Mouse (Mus musculus) lung, postnatal 0 days (tissue): ENCODE data around the gene Araf.

Source experiments
- CTCF ChIP-seq: IDR thresholded peaks from 2 replicates; pipeline ENCODE4 v1.5.1; 2016; ENCODE audit warnings: antibody characterized with exemption, mild to moderate bottlenecking
- EP300 ChIP-seq: IDR thresholded peaks from 2 replicates; pipeline ENCODE4 v1.6.1; 2016; ENCODE audit warnings: antibody characterized with exemption, mild to moderate bottlenecking, control low read depth

- TF ChIP-seq EP300, result no peak
- no peak for TF ChIP-seq CTCF
Observed at GRCm38 (mm10) chrX:20771666-20772065, 25.9 kb upstream of the Araf start.
